Mouse (Mus musculus): ENCODE measurements around the gene Frrs1. TPM values are rescaled to one million over a fixed set of nuclear protein-coding genes. Genes with fewer than 3 reads are reported as not detected.
A peak's percentile ranks its signal among the peaks of the same experiment; 100 is the strongest.
"Not testable (repeated sequence)": the region's sequence is repeated elsewhere in the genome, so short reads cannot be mapped to it uniquely, and the experiment has no call there.

Gene Frrs1
- 13.8 and 21.9 TPM in 2 replicates for polyA plus RNA-seq (2015; fragmentation: Nextera tagmentation; extraction: Ambion mirVana)

DNA sequence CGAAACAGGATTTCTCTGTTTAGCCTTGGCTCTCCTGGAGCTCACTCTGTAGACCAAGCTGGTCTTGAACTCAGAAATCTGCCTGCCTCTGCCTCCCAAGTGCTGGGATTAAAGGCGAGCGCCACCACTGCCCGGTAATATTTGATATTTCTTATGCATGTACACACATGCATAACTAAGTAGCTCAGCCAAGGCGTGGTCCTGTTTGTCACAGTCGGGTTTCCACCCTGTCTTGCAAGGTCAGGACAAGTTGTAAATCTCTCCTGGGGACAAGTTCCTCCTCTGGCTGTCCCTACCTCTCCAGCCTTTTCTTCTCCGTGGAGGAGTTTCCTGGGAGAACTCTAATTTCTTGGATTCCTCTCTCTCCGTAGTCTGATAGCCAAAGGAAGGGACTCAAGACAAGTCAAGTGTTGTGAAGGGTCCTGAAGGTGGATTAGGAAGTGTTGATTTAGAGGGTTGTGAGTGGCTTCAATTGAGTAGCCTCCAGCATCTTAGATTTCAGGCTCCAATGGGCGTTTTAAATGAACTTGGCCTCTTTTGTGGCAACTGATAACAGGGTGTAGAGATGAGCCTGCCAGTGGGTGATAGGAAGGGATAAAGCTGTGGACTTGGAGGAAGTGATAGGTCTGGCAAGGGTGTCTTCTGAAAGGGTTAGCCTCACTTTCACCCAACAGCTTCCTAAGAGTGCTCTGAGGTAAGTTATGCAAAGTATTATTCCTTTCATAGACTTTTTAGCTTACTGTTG is at the start of gene Frrs1:
Gene Frrs1 (plus strand): TSS at position 524 of the 745 bp plus-strand sequence.
- ATAC-seq (replicated peaks; ENCODE audit: extremely low read depth, insufficient read depth, low FRiP score): no peak
- Histone ChIP-seq H3K27ac (ENCODE audit: low read length) (no peak within 1 kb of the TSS), H3K9ac (ENCODE audit: low read length) (no peak within 1 kb of the TSS), H3K4me1 (ENCODE audit: control insufficient read depth, insufficient read depth, low read length) (peaks cover 6% of the 10 kb centered on the region; the same call in 1 of the 2 replicates), H3K4me3 (ENCODE audit: low read length) (no peak within 1 kb of the TSS), H3K27me3 (ENCODE audit: control insufficient read depth, insufficient read depth, low read length) (no peaks in the 10 kb centered on the region), H3K36me3 (ENCODE audit: control insufficient read depth, insufficient read depth) (no peaks in the 10 kb centered on the region), H3K9me3 (replicated peaks; ENCODE audit: control insufficient read depth, low read length) (no peaks in the 10 kb centered on the region), H3K4me2 (ENCODE audit: low read depth, low read length) (no peak within 1 kb of the TSS)
- WGBS: 74% methylated on average over 9 of the region's 9 CpGs

DNA sequence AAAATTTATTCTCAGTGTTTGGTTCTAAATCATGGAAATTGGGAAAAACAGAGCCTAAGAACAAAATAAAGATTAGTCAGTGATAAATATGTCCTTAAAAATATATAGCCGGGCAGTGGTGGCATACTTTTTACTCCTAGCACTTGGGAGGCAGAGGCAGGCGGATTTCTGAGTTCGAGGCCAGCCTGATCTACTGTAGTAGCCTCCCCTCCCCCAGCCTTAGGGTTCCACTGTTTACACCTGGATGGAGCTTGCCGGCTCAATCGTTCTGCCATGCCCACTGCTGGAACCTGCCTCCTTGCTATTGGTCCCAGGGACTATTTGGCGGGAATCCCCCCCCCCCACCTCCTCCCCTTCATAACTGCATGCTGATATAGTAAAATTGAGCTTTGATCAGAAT is 48.9 kb upstream of the Frrs1 start:
- not testable (repeated sequence) for H3K36me3 ChIP-seq (ENCODE audit: control insufficient read depth, insufficient read depth); H3K27ac ChIP-seq (ENCODE audit: low read length); H3K4me2 ChIP-seq (ENCODE audit: low read depth, low read length); ATAC-seq (replicated peaks; ENCODE audit: extremely low read depth, insufficient read depth, low FRiP score); H3K9ac ChIP-seq (ENCODE audit: low read length); H3K27me3 ChIP-seq (ENCODE audit: control insufficient read depth, insufficient read depth, low read length); H3K9me3 ChIP-seq (replicated peaks; ENCODE audit: control insufficient read depth, low read length); H3K4me3 ChIP-seq (ENCODE audit: low read length)
- 87% methylated on average over 6 of the region's 6 CpGs for WGBS
- H3K4me1 ChIP-seq (ENCODE audit: control insufficient read depth, insufficient read depth, low read length): peaks cover 10% of the 10 kb centered on the region

DNA sequence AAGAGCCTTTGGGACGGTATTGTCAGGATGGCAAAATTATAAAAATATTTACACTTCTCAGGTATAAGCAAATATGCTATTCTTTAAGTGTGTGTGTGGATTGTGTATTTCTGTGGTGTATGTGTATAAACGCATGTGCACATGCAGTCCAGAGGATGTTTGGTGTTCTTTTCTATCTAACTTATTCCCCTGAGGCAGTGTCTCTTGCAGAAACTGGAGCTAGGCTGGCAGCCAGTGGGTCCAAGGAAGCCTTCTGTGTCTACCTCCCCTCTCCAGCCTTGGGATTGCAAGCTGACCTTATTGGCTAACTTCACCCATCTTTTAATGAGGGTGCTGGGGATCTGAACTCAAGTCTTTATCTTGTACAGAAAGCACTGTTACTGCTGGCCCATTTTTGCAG is 46.3 kb upstream of the Frrs1 start:
- 83% methylated on average over 2 of the region's 2 CpGs for WGBS
- H3K36me3 ChIP-seq (ENCODE audit: control insufficient read depth, insufficient read depth): no peaks in the 10 kb centered on the region
- H3K4me2 ChIP-seq (ENCODE audit: low read depth, low read length): no peak overlapping the region

DNA sequence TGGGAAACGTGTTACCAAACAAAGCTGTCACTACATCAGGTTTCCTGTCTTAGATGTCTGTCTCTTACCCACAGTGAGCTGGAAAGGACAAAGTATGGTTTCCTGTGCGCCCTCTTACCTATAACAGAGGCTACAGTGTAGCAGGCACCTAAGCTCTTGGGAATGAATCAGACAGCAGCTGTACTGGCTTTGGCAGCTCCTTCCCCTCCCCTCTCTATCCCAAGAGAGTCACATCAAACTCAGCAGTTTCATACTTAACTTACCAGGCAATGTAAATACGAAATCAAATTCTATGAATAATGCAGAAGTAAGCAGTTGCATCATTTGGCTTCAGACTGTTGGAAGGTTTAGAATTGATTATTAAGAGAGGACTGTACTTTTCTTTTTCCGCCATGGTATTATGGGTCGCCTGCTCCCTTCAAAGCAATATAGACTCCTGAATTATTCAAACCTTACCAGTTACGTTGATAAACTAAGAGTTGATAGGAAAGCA is 43.9 kb upstream of the Frrs1 start:
- ATAC-seq (replicated peaks; ENCODE audit: extremely low read depth, insufficient read depth, low FRiP score): no peak
- H3K27me3 ChIP-seq (ENCODE audit: control insufficient read depth, insufficient read depth, low read length): no peaks in the 10 kb centered on the region
- WGBS: 78% methylated on average over 6 of the region's 6 CpGs
- H3K4me2 ChIP-seq (ENCODE audit: low read depth, low read length): no peak overlapping the region
- H3K4me1 ChIP-seq (ENCODE audit: control insufficient read depth, insufficient read depth, low read length): peaks cover 13% of the 10 kb centered on the region
- no peak overlapping the region for H3K27ac ChIP-seq (ENCODE audit: low read length)
- no peaks in the 10 kb centered on the region for H3K9me3 ChIP-seq (replicated peaks; ENCODE audit: control insufficient read depth, low read length)
- no peaks in the 10 kb centered on the region for H3K36me3 ChIP-seq (ENCODE audit: control insufficient read depth, insufficient read depth)
- no peak overlapping the region for H3K9ac ChIP-seq (ENCODE audit: low read length)
- no peak overlapping the region for H3K4me3 ChIP-seq (ENCODE audit: low read length)

More for the DNA sequence above, 46.3 kb upstream of the Frrs1 start:
- no peak for ATAC-seq (replicated peaks; ENCODE audit: extremely low read depth, insufficient read depth, low FRiP score)
- no peak overlapping the region for H3K9ac ChIP-seq (ENCODE audit: low read length)
- no peaks in the 10 kb centered on the region for H3K9me3 ChIP-seq (replicated peaks; ENCODE audit: control insufficient read depth, low read length)
- no peaks in the 10 kb centered on the region for H3K27me3 ChIP-seq (ENCODE audit: control insufficient read depth, insufficient read depth, low read length)
- H3K4me1 ChIP-seq (ENCODE audit: control insufficient read depth, insufficient read depth, low read length): peaks cover 18% of the 10 kb centered on the region
- H3K27ac ChIP-seq (ENCODE audit: low read length): no peak overlapping the region
- no peak overlapping the region for H3K4me3 ChIP-seq (ENCODE audit: low read length)

DNA sequence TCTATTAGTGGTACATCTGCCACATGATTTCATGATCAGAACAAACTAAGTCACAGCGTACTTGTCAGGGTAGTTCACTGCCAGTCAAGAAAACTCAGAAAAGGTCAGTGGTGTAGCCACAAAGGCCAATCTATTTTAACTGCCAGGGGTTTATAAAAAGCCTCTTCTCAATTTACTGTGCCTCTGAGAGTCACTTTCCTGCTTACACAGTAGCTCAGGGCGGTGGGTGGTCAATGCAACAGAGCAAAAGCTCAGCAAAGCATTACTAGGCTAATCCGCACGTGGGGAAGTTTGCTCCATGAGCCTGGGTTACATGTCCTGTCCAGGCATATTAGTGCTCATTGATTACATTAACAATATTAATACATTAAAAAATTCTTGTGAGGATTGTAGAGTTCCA is 43.3 kb upstream of the Frrs1 start:
- no peak for ATAC-seq (replicated peaks; ENCODE audit: extremely low read depth, insufficient read depth, low FRiP score)
- Histone ChIP-seq H3K36me3 (ENCODE audit: control insufficient read depth, insufficient read depth) (no peaks in the 10 kb centered on the region), H3K4me1 (ENCODE audit: control insufficient read depth, insufficient read depth, low read length) (peaks cover 13% of the 10 kb centered on the region), H3K9me3 (replicated peaks; ENCODE audit: control insufficient read depth, low read length) (no peaks in the 10 kb centered on the region), H3K4me3 (ENCODE audit: low read length) (no peak overlapping the region), H3K27ac (ENCODE audit: low read length) (no peak overlapping the region), H3K4me2 (ENCODE audit: low read depth, low read length) (no peak overlapping the region), H3K9ac (ENCODE audit: low read length) (no peak overlapping the region), H3K27me3 (ENCODE audit: control insufficient read depth, insufficient read depth, low read length) (no peaks in the 10 kb centered on the region)
- 87% methylated on average over 4 of the region's 4 CpGs for WGBS

DNA sequence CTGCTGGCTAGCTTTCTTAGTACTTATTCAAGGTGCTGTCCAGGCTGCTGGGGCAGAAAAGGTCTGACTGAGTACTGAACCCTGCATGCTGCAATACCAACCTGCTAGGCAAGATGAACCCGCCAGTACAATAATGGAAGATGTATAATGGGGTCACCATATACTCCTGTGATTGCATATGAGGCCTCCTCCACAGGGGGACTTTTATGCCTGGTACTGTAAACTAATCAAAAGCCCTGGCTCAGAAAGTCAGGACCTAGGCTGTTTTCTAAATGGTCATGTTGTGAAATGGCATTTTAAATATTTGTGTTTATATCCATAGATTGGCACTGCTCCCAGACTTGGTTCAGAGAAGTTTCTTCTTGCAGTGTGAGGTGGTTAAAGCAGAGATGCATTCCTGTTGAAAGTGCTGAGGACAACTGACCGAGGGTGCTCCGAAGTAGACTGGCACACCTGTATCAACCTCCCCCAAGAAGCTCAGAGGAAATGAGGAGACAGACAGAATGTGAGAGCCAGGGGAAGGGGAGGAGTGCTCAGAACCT is 42.5 kb upstream of the Frrs1 start:
- H3K9me3 ChIP-seq (replicated peaks; ENCODE audit: control insufficient read depth, low read length): no peaks in the 10 kb centered on the region
- peak; percentile 32; the same call in 1 of the 2 replicates for ATAC-seq (replicated peaks; ENCODE audit: extremely low read depth, insufficient read depth, low FRiP score)
- 58% methylated on average over 3 of the region's 3 CpGs for whole genome bisulfite sequencing
- H3K4me1 ChIP-seq (ENCODE audit: control insufficient read depth, insufficient read depth, low read length): peaks cover 13% of the 10 kb centered on the region
- H3K27me3 ChIP-seq (ENCODE audit: control insufficient read depth, insufficient read depth, low read length): no peaks in the 10 kb centered on the region
- peak overlapping the region; percentile 29 for H3K27ac ChIP-seq (ENCODE audit: low read length)
- no peak overlapping the region for H3K4me2 ChIP-seq (ENCODE audit: low read depth, low read length)
- no peaks in the 10 kb centered on the region for H3K36me3 ChIP-seq (ENCODE audit: control insufficient read depth, insufficient read depth)
- H3K9ac ChIP-seq (ENCODE audit: low read length): no peak overlapping the region
- no peak overlapping the region for H3K4me3 ChIP-seq (ENCODE audit: low read length)

DNA sequence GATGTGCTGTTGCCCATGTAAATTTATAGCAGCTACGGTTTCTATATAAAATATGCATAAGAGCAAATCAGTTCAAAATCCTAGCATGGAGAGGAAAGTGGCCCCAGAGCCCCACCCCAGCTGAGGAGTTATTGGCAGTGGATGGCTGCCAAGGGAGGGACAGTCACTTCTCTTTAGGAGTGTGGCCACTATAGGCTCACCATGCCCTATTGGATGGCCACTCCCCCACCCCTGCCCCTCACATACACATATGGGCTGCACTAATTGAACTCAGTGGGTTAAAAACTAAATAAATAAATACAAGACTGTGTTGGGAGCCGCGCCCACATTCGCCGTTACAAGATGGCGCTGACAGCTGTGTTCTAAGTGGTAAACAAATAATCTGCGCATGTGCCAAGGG is 42.0 kb upstream of the Frrs1 start:
- H3K4me2 ChIP-seq (ENCODE audit: low read depth, low read length): no peak overlapping the region
- no peak for ATAC-seq (replicated peaks; ENCODE audit: extremely low read depth, insufficient read depth, low FRiP score)
- H3K4me1 ChIP-seq (ENCODE audit: control insufficient read depth, insufficient read depth, low read length): peaks cover 13% of the 10 kb centered on the region
- no peak overlapping the region for H3K4me3 ChIP-seq (ENCODE audit: low read length)
- H3K9me3 ChIP-seq (replicated peaks; ENCODE audit: control insufficient read depth, low read length): no peaks in the 10 kb centered on the region
- H3K27me3 ChIP-seq (ENCODE audit: control insufficient read depth, insufficient read depth, low read length): no peaks in the 10 kb centered on the region
- H3K9ac ChIP-seq (ENCODE audit: low read length): no peak overlapping the region
- 95% methylated on average over 6 of the region's 7 CpGs for WGBS
- no peaks in the 10 kb centered on the region for H3K36me3 ChIP-seq (ENCODE audit: control insufficient read depth, insufficient read depth)
- H3K27ac ChIP-seq (ENCODE audit: low read length): no peak overlapping the region

DNA sequence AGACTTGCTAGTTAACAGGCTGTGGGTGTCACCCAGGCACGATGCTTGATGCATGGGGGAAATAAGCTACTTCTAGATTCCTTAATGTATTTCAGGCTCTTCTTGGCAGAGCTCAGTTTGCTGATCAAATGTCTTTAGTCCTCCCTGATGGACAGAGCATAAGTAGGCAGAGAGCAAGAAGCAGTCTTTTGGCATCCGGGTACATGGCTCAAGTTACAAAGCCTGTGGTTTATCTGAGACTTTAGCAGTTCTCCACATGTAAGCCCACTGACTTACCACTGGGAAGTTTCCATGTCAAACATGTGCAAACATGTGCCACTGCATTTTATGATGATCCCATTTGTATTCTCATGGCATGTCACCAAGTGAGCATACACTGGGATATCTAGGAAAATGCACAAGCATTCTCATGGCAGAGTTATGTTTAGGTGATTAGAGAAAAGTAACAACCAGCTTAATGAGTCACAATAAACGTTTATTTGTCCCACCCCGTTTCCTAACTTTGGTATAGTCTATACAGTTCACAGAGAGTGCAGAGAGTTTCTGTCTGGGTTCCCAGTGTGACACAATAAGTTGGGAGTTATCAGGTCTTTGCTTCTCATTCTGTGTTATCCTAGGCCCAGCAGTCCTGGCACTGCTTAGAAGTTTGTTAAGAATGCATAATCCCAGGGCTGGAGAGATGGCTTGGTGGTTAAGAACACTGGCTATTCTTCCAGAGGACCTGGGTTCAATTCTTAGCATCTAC is 32.6 kb upstream of the Frrs1 start:
- Histone ChIP-seq H3K9ac (ENCODE audit: low read length) (no peak overlapping the region), H3K4me1 (ENCODE audit: control insufficient read depth, insufficient read depth, low read length) (no peaks in the 10 kb centered on the region), H3K27ac (ENCODE audit: low read length) (no peak overlapping the region), H3K36me3 (ENCODE audit: control insufficient read depth, insufficient read depth) (no peaks in the 10 kb centered on the region), H3K9me3 (replicated peaks; ENCODE audit: control insufficient read depth, low read length) (no peaks in the 10 kb centered on the region), H3K27me3 (ENCODE audit: control insufficient read depth, insufficient read depth, low read length) (no peaks in the 10 kb centered on the region), H3K4me2 (ENCODE audit: low read depth, low read length) (no peak overlapping the region), H3K4me3 (ENCODE audit: low read length) (no peak overlapping the region)
- WGBS: 69% methylated on average over 4 of the region's 4 CpGs
- ATAC-seq (replicated peaks; ENCODE audit: extremely low read depth, insufficient read depth, low FRiP score): no peak
